Mouse (Mus musculus): ENCODE data around the gene Trim9.

The Trim9 gene

DNA sequence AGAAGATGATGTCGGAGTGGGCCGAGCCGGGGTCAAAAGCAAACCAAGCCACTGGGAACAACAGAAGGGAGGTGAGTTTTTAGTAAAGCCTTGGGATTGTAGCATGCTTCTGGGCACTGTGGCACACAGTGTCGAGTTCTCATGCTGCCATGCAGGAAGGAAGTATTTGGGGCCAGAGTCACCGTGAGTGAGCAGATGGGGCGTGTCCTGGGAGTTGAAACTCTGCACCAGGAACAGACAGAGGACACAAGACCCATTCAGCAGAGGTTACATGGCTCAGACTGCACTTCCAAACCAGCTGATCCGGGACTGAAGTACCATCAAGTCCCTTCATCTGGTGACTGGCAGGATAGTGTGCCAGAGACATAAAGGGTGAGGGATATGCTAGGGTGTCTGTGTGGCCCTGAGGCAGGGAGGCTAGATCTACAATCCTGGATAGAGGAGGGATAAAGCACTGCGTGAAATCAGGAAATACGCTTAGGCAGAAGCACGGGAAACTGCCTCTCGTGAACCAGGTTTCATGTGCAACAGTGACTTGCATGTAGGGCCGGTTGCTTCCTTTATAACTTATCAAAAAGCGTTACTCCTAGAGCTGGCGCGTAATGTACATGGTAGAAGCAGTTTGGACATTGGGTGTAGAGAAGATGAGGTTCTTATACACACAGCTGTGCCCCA, 96.1 kb downstream of the Trim9 start:
- no peak for DNase-seq (ENCODE audit: low read depth, low spot score)

DNA sequence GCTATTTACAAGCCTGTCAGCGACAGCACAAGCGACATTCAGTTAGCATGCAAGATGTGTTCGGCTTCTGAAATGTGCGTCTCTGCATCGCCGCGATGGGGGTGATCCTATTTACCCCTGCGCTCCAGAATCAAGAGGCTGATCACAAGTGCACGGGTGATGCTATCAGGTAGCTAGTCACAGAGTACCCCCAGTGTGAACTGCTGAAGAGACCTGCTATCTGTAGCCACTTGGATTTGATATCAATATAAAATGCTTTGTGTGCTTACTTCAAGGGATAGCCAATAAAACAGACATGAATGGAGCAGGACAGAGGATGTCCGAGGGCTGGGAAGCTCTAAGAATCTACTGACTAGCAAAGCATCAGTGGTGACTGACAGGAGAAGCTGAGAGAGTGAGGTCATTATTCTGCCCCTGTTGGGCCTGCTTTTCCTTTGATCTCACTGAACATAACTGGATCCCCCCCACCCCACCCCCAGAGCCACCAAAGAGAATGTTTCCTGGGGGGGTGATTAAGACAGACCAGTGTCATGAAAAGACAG, 97.7 kb downstream of the Trim9 start:
- no peak for DNase-seq (ENCODE audit: low read depth, low spot score)

DNA sequence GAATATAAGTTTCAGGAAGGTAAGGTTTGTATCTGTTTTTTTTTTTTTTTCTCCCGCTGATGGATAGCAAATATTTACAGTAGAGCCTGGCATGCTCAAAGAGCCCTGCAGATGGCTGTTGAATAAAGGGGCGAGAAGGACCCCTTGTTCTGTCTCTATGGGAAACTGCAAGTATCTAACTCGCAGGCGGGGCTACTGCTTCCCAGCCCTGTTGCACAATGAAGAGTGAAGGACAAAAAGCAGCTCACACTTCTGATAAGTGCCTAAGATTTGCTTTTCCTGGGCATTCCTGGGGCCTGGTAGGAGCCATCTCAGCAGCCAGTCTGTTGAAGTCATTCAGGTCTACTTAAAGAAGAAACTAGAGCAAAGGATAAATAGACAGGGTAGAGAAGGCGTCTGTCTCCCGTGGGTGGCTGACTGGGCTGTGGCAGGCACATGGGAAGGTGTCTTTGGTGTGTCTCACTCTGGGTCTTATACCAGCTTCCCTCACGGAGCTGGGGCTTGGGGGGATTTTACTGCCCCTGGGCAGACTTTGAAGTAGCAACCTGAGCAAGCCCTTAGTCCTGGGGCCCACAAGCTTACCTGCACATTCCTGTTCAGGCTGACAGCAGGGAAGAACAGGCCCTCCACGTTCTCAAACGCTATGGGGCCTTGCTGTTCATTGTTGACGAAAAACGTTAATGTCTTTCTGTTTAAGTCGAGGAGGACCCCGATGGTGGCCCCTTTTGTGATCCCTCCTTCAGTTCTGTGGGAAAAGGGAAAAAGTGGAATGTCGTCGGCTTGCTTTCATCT, 99.5 kb downstream of the Trim9 start:
- no peak for DNase-seq (ENCODE audit: low read depth, low spot score)

DNA sequence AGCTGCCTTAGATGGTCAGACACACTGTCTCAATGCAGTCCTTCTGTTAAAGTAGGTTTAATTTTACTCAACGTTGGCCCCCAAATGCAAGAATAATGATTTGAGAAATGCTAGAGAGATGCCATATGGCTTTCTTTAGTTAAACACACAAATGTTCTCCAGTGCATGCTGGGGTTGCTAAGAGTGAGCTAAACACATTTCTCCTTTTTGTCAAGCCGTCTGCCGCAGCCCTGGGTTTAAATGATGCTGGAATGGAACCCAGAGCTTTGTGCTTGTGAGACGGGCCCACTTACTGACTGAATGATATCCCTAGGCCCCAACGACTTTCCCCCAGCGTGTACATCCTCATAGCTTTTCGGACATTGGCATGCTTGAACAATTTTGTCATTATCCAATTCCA, 104.9 kb downstream of the Trim9 start:
- no peak for DNase-seq (ENCODE audit: low read depth, low spot score)

DNA sequence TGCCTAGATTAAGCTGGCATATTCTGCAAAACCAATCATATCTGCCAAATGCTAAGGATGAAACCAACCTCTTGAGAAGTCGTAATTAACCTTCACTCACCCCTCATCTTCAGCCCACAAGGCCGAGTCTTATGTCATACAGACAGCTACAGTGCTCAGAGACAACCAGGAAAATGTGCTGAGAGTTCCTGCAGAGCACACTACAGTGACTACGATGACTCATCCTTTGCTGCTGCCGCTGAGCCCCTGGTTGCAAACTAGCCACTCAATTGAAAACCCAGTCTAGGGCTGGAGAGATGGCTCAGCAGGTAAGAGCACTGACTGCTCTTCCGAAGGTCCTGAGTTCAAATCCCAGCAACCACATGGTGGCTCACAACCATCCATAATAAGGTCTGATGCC, 107.7 kb downstream of the Trim9 start:
- DNase-seq (ENCODE audit: low read depth, low spot score): no peak

DNA sequence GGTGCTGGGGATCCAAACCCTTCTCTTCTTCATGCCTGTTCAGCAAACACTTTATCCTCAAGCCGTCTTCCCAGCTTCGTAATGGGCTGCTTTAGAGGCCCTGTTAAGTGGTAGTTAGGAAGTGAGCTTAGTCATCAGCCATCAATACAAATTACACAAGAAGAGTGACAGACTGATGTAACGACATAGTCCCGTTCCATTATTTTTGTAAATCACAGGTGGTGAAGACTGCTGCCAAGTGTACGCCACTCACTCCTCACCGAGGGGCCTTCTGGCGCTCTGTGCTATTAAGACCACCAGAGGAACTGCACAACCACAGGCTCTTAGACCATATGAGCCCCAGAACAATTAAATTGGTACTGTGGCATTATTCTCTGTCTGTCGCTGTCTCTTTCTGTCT, 108.8 kb downstream of the Trim9 start:
- no peak for DNase-seq (ENCODE audit: low read depth, low spot score)

DNA sequence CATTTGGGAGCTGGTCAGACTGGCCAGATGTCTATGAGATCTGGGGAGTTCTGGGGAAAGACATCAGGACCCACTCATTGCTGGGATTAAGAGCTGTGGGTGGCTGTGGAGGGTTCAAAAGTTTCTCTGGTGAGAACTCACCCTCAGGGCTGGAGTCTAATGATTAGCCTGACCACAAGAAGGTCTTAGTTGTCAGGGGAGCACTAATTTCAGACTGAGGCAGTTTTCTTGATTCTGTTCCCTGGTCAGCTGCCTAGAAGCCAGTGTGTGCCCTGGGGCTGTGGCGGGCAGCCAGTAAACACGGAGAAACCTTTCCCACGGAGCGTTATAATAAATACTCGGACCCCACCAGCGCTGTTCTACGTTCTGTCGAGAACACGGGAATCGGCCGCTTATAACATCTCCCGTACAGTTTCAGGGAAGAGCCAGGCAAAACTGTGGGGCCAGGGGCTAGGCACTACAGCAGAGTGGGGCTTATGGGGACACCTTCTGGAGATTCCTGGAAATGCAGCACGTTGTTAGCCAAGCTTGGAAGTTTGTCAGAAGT, 112.4 kb downstream of the Trim9 start:
- peak; percentile 26 for DNase-seq (ENCODE audit: low read depth, low spot score)

DNA sequence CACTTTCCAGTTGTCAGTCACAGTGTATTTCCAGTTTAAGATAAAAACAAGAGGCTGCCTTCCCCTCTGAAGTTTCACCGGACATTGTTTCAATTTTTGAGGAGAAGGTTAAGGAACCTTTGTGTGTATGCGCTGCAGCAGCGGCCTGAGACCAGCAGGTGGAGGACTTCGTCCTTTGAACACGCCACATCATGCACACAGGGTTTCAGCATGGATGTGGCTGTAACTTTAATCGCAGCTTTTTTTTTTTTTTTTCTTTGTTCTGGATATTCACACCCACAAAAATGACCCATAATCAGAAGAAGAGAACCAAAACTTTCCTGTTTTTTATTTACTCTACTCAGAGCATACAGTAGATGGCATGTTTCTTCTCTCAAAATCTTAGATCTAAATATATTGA, 113.0 kb downstream of the Trim9 start:
- DNase-seq (ENCODE audit: low read depth, low spot score): peak; percentile 29

DNA sequence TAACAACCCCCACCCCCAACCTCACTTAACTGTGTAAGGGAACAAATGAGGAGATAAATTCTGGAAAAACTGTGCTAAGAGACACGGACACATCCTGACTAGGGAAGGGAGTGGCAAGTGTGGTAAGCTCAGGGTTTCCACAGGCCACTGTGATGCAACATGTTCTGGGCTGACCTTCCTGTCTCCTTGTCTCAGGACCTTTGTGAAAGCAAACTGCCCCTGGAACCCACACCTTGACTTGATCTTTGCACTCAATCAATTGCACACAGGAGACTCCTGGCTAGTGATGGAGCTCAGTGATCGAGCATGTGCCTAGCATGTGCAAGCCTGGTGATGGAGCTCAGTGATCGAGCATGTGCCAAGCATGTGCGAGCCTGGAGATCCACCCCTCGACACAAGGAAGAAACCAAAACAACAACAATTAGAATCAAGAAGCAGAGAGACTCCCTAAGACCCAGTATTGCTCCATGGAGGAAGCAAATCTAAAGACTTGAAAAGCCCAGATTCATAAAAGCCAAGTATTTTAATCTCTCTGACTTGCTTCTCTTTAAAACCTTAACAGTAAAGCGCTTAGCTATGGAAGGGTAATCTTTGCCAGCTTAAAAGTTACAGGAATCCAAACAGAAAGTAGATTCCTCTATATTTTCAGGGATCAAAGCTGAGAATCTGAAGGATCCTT, 113.6 kb downstream of the Trim9 start:
- no peak for DNase-seq (ENCODE audit: low read depth, low spot score)

DNA sequence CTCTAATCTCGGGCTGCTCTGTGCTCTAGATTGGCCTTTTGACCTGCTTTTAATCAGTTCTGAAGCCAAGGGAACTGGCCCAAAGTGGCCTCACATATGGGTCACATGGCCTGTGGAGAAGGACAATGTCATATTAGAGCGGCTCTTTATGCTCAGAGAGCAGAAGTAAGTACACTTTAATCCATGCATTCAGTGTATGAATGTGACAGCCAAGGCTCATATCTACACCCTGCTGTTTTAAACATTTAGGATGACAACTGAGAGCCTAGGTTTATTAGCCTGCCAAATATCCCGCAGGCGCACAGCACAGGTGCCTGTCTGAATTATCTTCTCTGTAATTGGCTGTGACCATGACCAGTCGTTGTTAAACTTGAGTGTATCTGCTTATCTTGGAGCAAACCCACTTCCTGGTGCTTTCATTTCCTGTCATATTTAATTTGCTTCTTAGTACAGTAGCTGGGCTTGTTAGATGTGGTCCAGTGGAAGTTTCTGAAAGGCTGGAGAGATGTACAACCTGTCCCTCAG, 115.3 kb downstream of the Trim9 start:
- DNase-seq (ENCODE audit: low read depth, low spot score): no peak

DNA sequence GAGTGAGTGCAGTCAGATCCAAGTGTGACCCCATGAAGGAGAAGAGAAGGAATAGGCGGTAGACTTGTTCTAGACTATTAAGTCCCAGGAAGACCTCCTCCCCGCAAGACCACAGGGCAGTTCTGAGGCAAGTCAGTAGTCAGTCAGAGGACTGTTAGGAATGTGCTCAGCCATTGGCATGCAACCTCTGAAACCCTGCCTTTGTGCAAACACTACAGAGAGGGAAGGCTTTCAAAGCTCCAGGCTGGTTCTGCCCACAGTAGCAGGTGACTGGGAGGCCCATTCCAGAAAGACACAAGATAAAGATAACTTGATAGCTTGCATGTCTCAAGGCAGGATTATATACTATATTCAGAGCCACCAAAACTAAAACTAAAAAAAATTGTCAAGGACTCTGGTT, 116.1 kb downstream of the Trim9 start, which contains the start of gene Pygl:
TSS of gene Pygl (minus strand) at position 195 of the 400 bp plus-strand sequence.
- DNase-seq (ENCODE audit: low read depth, low spot score): no peak

DNA sequence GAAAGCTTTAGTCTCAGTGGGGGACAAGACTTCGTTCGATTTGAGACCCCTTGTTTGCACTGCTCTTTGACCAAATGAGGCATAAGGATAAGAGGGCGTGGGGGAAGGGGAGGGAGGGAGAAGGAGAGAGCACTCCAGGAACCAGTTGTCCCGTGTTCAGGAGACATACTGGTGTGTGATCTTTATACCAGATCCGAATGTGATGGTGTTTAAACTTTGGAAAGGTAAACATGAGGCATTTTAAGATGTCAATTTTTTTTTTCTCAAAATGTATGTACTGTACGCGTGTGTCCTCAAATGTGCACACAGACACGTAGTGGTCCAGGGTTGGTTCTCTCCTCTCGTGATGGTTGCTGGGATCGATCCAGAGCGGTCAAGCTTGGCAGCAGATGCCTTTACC, 119.3 kb downstream of the Trim9 start:
- DNase-seq (ENCODE audit: low read depth, low spot score): no peak

DNA sequence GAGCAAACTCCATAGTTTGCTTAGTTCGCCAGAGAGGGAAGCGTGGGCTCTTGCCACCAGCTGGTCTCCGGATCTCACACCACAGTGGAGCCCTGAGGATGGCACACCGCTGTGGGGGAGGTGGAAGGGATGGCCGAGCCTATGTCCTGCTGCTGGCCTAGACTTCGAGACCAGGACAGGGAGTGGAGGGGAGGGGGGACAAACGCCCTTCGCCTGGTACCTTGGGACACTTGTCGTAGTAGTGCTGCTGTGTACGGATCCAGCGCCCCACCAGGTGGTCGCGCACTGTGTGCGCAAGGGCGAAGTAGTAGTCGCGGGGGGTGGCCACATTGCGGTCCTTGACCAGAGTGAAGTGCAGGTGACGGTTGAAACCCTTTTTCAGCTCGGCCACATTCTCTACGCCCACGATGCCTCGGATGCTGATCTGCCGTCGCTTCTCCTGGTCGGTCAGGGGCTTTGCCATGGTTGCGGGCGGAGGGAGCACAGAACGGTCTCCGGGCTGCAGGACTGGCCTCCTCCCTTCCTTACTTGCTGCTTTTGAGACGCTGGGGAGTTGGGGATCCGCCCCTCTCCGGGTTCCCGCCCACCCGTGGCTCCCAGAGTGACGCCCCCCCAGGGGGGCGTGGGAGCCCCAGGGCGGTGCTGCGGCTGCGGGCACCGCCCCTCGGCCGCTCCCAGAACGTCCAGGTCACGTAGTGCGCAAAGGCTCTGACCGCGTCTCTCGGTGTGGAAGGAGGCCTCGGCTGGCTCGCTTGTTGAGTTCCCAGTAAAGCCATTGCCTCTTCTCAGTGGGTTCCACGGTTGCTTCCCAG, 120.1 kb downstream of the Trim9 start:
- no peak for DNase-seq (ENCODE audit: low read depth, low spot score)

DNA sequence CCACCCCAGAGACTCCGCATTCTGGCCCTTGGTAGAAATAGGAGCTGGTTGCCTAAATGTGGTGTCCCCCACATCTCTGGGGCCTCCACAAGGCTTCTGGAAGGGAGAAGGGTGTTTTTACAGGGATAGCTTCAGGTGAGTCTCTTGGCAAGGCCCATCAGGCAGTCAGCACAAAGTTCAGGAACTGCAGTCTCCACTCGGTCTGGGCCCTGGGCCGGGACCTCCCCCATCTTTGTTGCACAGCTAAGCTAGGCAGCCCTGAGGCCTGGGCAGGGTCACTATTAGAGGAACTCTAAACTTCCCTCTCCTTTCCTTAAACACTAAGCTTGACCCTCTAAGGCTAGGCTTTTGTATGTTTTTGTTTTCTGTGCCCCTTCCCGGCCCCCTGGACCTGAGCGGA, 120.8 kb downstream of the Trim9 start:
- DNase-seq (ENCODE audit: low read depth, low spot score): no peak

DNA sequence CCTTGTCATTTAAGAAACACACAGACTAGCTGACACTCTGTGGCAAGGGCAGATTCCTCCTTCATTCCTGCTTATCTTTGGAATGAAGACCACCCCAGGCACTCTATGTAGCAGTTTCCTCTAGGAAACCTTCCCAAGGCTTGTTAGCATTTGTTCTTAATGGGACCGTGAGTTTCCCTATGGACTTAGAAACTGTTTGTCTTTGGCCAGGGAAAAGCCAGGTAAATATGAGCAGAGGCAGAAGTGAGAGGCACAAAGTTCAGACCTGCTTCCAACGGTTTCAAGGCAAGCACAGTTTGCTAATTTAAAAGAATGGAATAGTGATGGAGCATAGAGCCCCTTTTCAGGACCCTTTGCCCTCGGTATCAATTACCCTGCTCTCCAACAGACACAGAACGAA, 124.1 kb downstream of the Trim9 start:
- no peak for DNase-seq (ENCODE audit: low read depth, low spot score)

DNA sequence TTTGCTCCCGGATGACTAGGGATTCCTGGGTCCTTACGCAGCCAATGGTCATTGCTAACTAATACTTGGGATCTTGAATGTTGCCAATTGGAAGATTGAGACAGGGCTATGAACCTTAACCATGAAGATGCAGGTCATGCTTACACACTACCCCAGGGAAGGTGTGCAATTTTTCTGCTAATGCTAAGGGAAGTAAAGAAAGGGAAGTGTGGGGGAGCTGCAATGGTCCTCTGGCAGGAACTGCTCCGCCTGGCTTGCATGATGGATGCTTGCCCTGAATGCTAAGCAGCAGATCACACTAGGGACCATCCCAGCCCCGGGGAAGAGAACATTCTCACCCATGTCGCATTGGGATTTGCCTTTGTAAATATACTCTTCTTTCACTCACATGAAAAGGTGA, 126.0 kb downstream of the Trim9 start:
- DNase-seq (ENCODE audit: low read depth, low spot score): no peak

DNA sequence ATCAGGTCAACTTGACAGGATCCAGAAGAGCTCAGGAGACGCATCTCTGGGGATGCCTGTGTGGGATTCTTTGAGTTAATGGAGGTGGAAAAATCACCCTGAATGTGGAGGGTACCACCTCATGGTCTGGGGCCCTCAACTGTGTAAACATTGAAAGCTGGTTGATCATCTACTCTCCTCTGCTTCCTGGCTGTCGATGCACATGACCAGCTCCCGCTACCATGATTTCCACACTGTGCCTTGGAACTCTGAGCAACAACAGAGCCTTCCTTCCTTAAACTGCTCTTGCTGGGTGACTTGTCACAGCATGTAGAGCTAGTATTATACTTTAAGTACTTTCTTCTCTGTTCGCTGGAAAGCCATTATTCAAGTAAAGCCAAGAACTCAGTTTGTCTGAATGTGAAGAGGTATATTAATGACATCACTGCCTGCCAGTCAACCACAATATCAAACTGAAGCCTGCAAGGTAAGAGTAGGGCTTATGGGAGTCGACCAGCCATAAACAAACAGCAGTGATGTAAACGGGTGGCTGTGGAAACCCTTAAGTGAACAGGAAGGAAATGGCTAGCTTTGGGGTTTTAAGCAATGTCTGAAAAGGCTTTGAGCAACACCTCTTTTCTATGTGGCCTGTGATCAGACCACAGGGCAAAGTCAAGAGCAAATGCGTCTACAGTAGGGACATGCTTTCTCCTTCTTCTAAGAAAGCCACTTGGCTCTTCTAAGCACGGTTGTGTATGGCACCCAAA, 128.4 kb downstream of the Trim9 start:
- no peak for DNase-seq (ENCODE audit: low read depth, low spot score)

DNA sequence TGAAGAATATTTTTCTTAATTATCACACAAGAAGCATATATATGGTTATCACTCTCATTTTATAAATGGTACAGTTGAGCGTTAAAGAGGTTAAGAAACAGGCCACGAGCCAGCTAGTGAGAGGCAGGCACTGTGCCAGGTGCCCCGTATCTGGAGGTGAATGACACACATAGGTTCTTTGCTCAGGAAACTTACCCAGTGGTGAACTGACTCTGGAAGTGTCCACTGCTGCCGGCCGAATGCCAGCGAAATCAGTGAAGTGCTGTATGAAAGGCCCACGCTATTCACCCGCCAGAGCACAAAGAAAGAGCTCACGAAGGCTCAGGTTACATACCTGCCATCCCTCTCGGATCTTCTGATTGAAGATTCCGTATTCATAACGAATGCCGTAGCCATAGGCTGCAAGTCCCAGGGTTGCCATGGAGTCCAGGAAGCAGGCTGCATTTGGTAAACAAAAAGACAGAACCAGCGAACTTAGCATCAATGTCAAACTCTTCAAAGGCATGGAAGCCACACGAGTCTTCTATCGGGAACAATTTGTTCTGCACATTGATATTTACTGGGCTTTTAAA, 131.1 kb downstream of the Trim9 start:
- DNase-seq (ENCODE audit: low read depth, low spot score): no peak

DNA sequence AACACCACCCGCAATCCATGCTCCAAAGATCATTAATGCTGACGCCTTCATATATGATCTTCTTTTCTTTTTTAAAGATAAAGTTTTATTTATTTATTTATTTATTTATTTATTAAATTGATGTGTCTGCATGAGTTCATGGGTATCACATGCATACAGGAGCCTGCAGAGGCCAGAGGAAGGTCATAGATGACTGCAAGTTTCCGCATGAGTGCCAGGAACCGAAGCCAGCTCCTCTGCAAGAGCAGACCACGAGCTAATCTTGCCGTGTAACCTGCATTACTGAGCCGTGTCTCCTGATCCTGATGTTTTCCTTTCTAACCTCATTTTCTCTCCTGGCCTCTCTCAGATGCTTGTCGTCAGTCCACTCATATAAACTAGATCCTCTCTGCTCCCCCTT, 133.1 kb downstream of the Trim9 start:
- no peak for DNase-seq (ENCODE audit: low read depth, low spot score)

DNA sequence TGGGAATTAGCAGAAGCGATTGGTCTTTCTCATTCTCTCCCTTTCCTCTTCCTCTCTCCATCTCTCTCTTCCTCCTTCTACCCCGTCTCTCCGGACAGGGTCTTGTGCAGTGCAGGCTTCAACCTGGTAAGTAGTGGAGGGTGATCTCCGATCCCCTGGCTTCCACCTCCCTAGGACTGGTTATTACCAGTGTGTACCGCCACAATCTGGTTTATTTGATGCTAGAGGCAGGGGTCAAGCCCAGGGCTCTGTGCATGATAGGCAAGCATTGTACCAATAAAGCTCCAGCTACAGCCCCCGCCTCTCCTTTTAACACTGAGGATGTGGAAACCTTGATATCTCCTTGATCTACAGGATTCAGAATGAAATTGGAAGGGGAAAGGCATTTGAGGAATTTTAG, 133.8 kb downstream of the Trim9 start:
- DNase-seq (ENCODE audit: low read depth, low spot score): no peak
